Mouse (Mus musculus) midbrain, embryonic 10.5 days (tissue): ENCODE data around the gene Dip2a. TPM values are rescaled to one million over a fixed set of nuclear protein-coding genes. Genes with fewer than 3 reads are reported as not detected.
A peak's percentile ranks its signal among the peaks of the same experiment; 100 is the strongest.

ENCODE experiments used
- DNase-seq: peaks from one replicate; pipeline ENCODE4 v3.0.0-alpha.2; 2017; ENCODE audit warnings: low spot score
- H3K27ac ChIP-seq: fragments of 300-500 bp; sonication (generic); replicated peaks from 2 replicates; pipeline ENCODE4 v1.5.1; 2016; ENCODE audit warnings: mild to moderate bottlenecking
- H3K27me3 ChIP-seq: fragments of 300-500 bp; sonication (generic); 2 replicates; pipeline ENCODE4 v1.6.1; 2016; ENCODE audit warnings: low read depth, mild to moderate bottlenecking; ENCODE audit not compliant: poor library complexity, severe bottlenecking
- H3K36me3 ChIP-seq: fragments of 300-500 bp; sonication (generic); 2 replicates; pipeline ENCODE4 v1.6.1; 2016; ENCODE audit warnings: mild to moderate bottlenecking, moderate library complexity
- H3K4me1 ChIP-seq: fragments of 300-500 bp; sonication (generic); 2 replicates; pipeline ENCODE4 v1.6.1; 2016
- H3K4me3 ChIP-seq: fragments of 300-500 bp; sonication (generic); 2 replicates; pipeline ENCODE4 v1.5.1; 2016; ENCODE audit warnings: mild to moderate bottlenecking, moderate library complexity
- H3K9me3 ChIP-seq: fragments of 300-500 bp; sonication (generic); replicated peaks from 2 replicates; pipeline ENCODE4 v1.6.1; 2016; ENCODE audit warnings: mild to moderate bottlenecking
- WGBS: fragments of 180-500 bp; shearing (Covaris S2); methylation state at CpG from one replicate; pipeline ENCODE4 v1.1.7; 2016; 5-methylcytosine and 5-hydroxymethylcytosine counted together
- polyA plus RNA-seq: library from polyadenylated mRNA; unstranded; fragments of >200 nt; fragmentation: Nextera tagmentation; extraction: Ambion mirVana; gene quantifications from 2 replicates; pipeline ENCODE4 v1.2.1, GENCODE M21; 2016

Gene Dip2a
- polyA plus RNA-seq, 1 experiment from 2014 or later: 5.6 TPM

GRCm38 (mm10) chr10:76346589-76346988, 1.5 kb upstream of the Dip2a start:
- peaks cover 6% of the 10 kb centered on the region; the same call in 1 of the 2 replicates for H3K27me3 ChIP-seq
- WGBS: 10% methylated on average over 4 of the region's 4 CpGs

GRCm38 (mm10) chr10:76346043-76346491, 976 bp upstream of the Dip2a start:
- H3K4me1 ChIP-seq: peaks cover 25% of the 10 kb centered on the region
- no peak for DNase-seq

More at GRCm38 (mm10) chr10:76346589-76346988, 1.5 kb upstream of the Dip2a start:
- peak; percentile 51 for DNase-seq
- H3K4me1 ChIP-seq: peaks cover 25% of the 10 kb centered on the region
- peaks cover 27% of the 10 kb centered on the region for H3K36me3 ChIP-seq
- no peaks in the 10 kb centered on the region for H3K9me3 ChIP-seq
- H3K4me3 ChIP-seq: peak overlapping the region; percentile 85; the same call in 1 of the 2 replicates
- H3K27ac ChIP-seq: no peak overlapping the region

GRCm38 (mm10) chr10:76345540-76345902, 430 bp upstream of the Dip2a start:
- H3K36me3 ChIP-seq: peaks cover 17% of the 10 kb centered on the region
- H3K27me3 ChIP-seq: peaks cover 6% of the 10 kb centered on the region; the same call in 1 of the 2 replicates
- peak overlapping the region; percentile 94 for H3K27ac ChIP-seq
- WGBS: 8% methylated on average over 11 of the region's 12 CpGs
- DNase-seq: no peak
- peaks cover 25% of the 10 kb centered on the region for H3K4me1 ChIP-seq
- H3K9me3 ChIP-seq: no peaks in the 10 kb centered on the region
- peak overlapping the region; percentile 85 for H3K4me3 ChIP-seq

More at GRCm38 (mm10) chr10:76346043-76346491, 976 bp upstream of the Dip2a start:
- Histone ChIP-seq H3K36me3 (peaks cover 22% of the 10 kb centered on the region), H3K9me3 (no peaks in the 10 kb centered on the region), H3K27ac (no peak overlapping the region), H3K4me3 (peak overlapping the region; percentile 85), H3K27me3 (peaks cover 6% of the 10 kb centered on the region; the same call in 1 of the 2 replicates)
- 39% methylated on average over 8 of the region's 8 CpGs for WGBS

- Histone ChIP-seq H3K4me3 (no peak overlapping the region), H3K9me3 (no peaks in the 10 kb centered on the region), H3K36me3 (no peaks in the 10 kb centered on the region), H3K27ac (no peak overlapping the region), H3K4me1 (peaks cover 11% of the 10 kb centered on the region), H3K27me3 (no peaks in the 10 kb centered on the region)
- 70% methylated on average over 4 of the region's 4 CpGs for WGBS
- no peak for DNase-seq
Observed at GRCm38 (mm10) chr10:76334350-76334749, 10.7 kb downstream of the Dip2a start.

- Histone ChIP-seq H3K9me3 (no peaks in the 10 kb centered on the region), H3K4me3 (no peak overlapping the region), H3K36me3 (no peaks in the 10 kb centered on the region), H3K4me1 (peaks cover 11% of the 10 kb centered on the region), H3K27me3 (no peaks in the 10 kb centered on the region), H3K27ac (no peak overlapping the region; the same call in 1 of the 2 replicates)
- DNase-seq: no peak
- 65% methylated on average over 2 of the region's 2 CpGs for WGBS
Observed at GRCm38 (mm10) chr10:76332040-76332439, 13.1 kb downstream of the Dip2a start.

GRCm38 (mm10) chr10:76329093-76329492, 16.0 kb downstream of the Dip2a start:
- Histone ChIP-seq H3K36me3 (no peaks in the 10 kb centered on the region), H3K27ac (no peak overlapping the region), H3K4me3 (no peak overlapping the region), H3K27me3 (no peaks in the 10 kb centered on the region), H3K4me1 (peaks cover 6% of the 10 kb centered on the region), H3K9me3 (no peaks in the 10 kb centered on the region)
- WGBS: 89% methylated on average over 4 of the region's 4 CpGs
- DNase-seq: no peak

- Histone ChIP-seq H3K9me3 (no peaks in the 10 kb centered on the region), H3K4me3 (no peak overlapping the region), H3K27me3 (no peaks in the 10 kb centered on the region), H3K4me1 (peaks cover 6% of the 10 kb centered on the region), H3K36me3 (no peaks in the 10 kb centered on the region), H3K27ac (no peak overlapping the region)
- 93% methylated on average over 3 of the region's 3 CpGs for WGBS
- no peak for DNase-seq
Observed at GRCm38 (mm10) chr10:76328574-76328973, 16.5 kb downstream of the Dip2a start.

GRCm38 (mm10) chr10:76326304-76327006, 18.6 kb downstream of the Dip2a start:
- Histone ChIP-seq H3K27me3 (no peaks in the 10 kb centered on the region), H3K27ac (no peak overlapping the region), H3K4me1 (no peaks in the 10 kb centered on the region), H3K36me3 (no peaks in the 10 kb centered on the region), H3K9me3 (no peaks in the 10 kb centered on the region), H3K4me3 (no peak overlapping the region)
- WGBS: 73% methylated on average over 6 of the region's 6 CpGs
- DNase-seq: no peak

GRCm38 (mm10) chr10:76317623-76318022, 27.5 kb downstream of the Dip2a start:
- Histone ChIP-seq H3K27me3 (no peaks in the 10 kb centered on the region), H3K4me3 (no peak overlapping the region), H3K4me1 (no peaks in the 10 kb centered on the region), H3K27ac (no peak overlapping the region), H3K36me3 (peaks cover 44% of the 10 kb centered on the region), H3K9me3 (no peaks in the 10 kb centered on the region)
- WGBS: 91% methylated on average over 12 of the region's 12 CpGs
- no peak for DNase-seq

GRCm38 (mm10) chr10:76316194-76316593, 28.9 kb downstream of the Dip2a start:
- peaks cover 52% of the 10 kb centered on the region for H3K36me3 ChIP-seq
- whole genome bisulfite sequencing: 86% methylated on average over 7 of the region's 7 CpGs
- no peak overlapping the region for H3K4me3 ChIP-seq

GRCm38 (mm10) chr10:76306738-76307137, 38.4 kb downstream of the Dip2a start:
- H3K4me3 ChIP-seq: no peak overlapping the region
- no peak overlapping the region for H3K27ac ChIP-seq
- peaks cover 47% of the 10 kb centered on the region for H3K36me3 ChIP-seq
- no peaks in the 10 kb centered on the region for H3K27me3 ChIP-seq
- 0 out of 2 replicates have a peak, but pooled peaks cover 2% of the 10 kb centered on the region for H3K4me1 ChIP-seq
- WGBS: 93% methylated on average over 9 of the region's 9 CpGs
- H3K9me3 ChIP-seq: no peaks in the 10 kb centered on the region
- DNase-seq: no peak

More at GRCm38 (mm10) chr10:76316194-76316593, 28.9 kb downstream of the Dip2a start:
- Histone ChIP-seq H3K9me3 (no peaks in the 10 kb centered on the region), H3K27me3 (no peaks in the 10 kb centered on the region), H3K4me1 (no peaks in the 10 kb centered on the region), H3K27ac (no peak overlapping the region)
- DNase-seq: no peak

- 91% methylated on average over 5 of the region's 5 CpGs for WGBS
Observed at GRCm38 (mm10) chr10:76300133-76300532, 45.0 kb downstream of the Dip2a start.

GRCm38 (mm10) chr10:76293222-76293621, 51.9 kb downstream of the Dip2a start:
- H3K27ac ChIP-seq: no peak overlapping the region
- H3K4me3 ChIP-seq: no peak overlapping the region
- no peak for DNase-seq
- H3K9me3 ChIP-seq: no peaks in the 10 kb centered on the region
- no peaks in the 10 kb centered on the region for H3K4me1 ChIP-seq
- no peaks in the 10 kb centered on the region for H3K27me3 ChIP-seq
- peaks cover 76% of the 10 kb centered on the region for H3K36me3 ChIP-seq
- 96% methylated on average over 4 of the region's 4 CpGs for WGBS

More at GRCm38 (mm10) chr10:76300133-76300532, 45.0 kb downstream of the Dip2a start:
- Histone ChIP-seq H3K4me1 (no peaks in the 10 kb centered on the region), H3K9me3 (no peaks in the 10 kb centered on the region), H3K36me3 (peaks cover 69% of the 10 kb centered on the region), H3K27me3 (no peaks in the 10 kb centered on the region), H3K27ac (no peak overlapping the region), H3K4me3 (no peak overlapping the region)
- DNase-seq: no peak
